ENCODE assay signal across 8 mouse cellular contexts in the genomic region with DNA sequence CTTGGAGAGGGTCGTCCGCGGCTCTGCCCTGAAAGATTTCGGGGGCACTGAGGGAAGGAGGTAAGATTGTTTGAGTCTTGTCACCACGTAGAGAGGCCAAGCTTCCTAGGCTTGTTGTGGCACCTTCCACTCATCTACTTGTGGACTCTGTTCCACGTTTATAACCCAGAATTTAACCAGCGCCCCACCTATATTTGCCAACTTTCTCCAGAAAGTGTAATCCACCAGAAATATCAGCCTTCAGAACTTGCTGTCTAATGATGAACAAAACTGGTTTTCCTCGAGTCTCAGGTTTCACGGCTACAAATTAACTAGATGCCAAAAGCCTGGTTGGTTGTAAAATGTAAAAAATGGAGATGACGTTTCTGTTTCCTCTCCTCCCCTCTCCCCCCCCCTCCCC. TPM values are rescaled to one million over a fixed set of nuclear protein-coding genes. Genes with fewer than 3 reads are reported as not detected.
DNase-seq lines count a peak whose midpoint lies in the region; ATAC-seq and TF ChIP-seq lines count a peak whose summit lies in the region.

No protein-coding gene starts in this region.

- DNase-seq in lung, adult 2 months: no peak
- no peak for DNase-seq in lung, postnatal 4 days
- no peak for DNase-seq in forebrain, embryonic 10.5 days (ENCODE audit: extremely low spot score, low spot score)
- no peak for DNase-seq in limb, embryonic 11.5 days (ENCODE audit: low spot score)
- DNase-seq in left cerebral cortex, postnatal 10 days (ENCODE audit: extremely low spot score in 1 of 2, low spot score in 2 of 2): no peak
- DNase-seq in spleen, adult 12 weeks (ENCODE audit: low spot score): no peak
- DNase-seq in right cerebral cortex, postnatal 10 days (ENCODE audit: low spot score in 2 of 2): no peak

- 2% methylated on average over 10 of the region's 10 CpGs for WGBS in lung, adult 2 months
- 8% methylated on average over 10 of the region's 10 CpGs for WGBS in forebrain, embryonic 10.5 days
- 4% methylated on average over 10 of the region's 10 CpGs for WGBS in limb, embryonic 11.5 days
- 3% methylated on average over 9 of the region's 10 CpGs for WGBS in neural tube, embryonic 14.5 days

- peak overlapping the region; percentile 94 for H3K27ac ChIP-seq in forebrain, embryonic 10.5 days
- H3K27ac ChIP-seq in limb, embryonic 11.5 days (replicated peaks; ENCODE audit: low read depth, low read length): peak overlapping the region; percentile 90
- peak overlapping the region; percentile 36 for H3K27ac ChIP-seq in neural tube, embryonic 14.5 days (ENCODE audit: low read depth, low read length)

- peak; percentile 8; the same call in 1 of the 2 replicates for ATAC-seq in limb, embryonic 11.5 days (ENCODE audit: insufficient number of reproducible peaks, low FRiP score, low TSS enrichment, low read depth)
- no peak; the same call in 1 of the 2 replicates for ATAC-seq in neural tube, embryonic 14.5 days (ENCODE audit: low read depth)

- H3K4me1 ChIP-seq in lung, adult 2 months (ENCODE audit: control insufficient read depth, insufficient read depth, low read length): 0 out of 2 replicates have a peak, but pooled peaks cover 2% of the 10 kb centered on the region
- H3K4me1 ChIP-seq in forebrain, embryonic 10.5 days: peaks cover 23% of the 10 kb centered on the region
- no peaks in the 10 kb centered on the region for H3K4me1 ChIP-seq in limb, embryonic 11.5 days (ENCODE audit: control insufficient read depth, insufficient read depth, low read length)
- H3K4me1 ChIP-seq in neural tube, embryonic 14.5 days (ENCODE audit: control insufficient read depth, insufficient read depth, low read length): 0 out of 2 replicates have a peak, but pooled peaks cover 2% of the 10 kb centered on the region

- H3K36me3 ChIP-seq in forebrain, embryonic 10.5 days (replicated peaks): peaks cover 34% of the 10 kb centered on the region
- 0 out of 2 replicates have a peak, but pooled peaks cover 2% of the 10 kb centered on the region for H3K36me3 ChIP-seq in limb, embryonic 11.5 days (ENCODE audit: control insufficient read depth, insufficient read depth, low read length)
- H3K36me3 ChIP-seq in neural tube, embryonic 14.5 days (ENCODE audit: control insufficient read depth, insufficient read depth, low read length): peaks cover 2% of the 10 kb centered on the region; the same call in 1 of the 2 replicates

- peak overlapping the region; percentile 68 for H3K4me3 ChIP-seq in lung, adult 2 months (replicated peaks; ENCODE audit: extremely low read depth, low read depth, low read length)
- peak overlapping the region; percentile 65 for H3K4me3 ChIP-seq in forebrain, embryonic 10.5 days
- H3K4me3 ChIP-seq in limb, embryonic 11.5 days (ENCODE audit: low read depth, low read length): peak overlapping the region; percentile 45
- H3K4me3 ChIP-seq in neural tube, embryonic 14.5 days (ENCODE audit: low read depth, low read length): peak overlapping the region; percentile 53

- no peak for TF ChIP-seq POLR2A in lung, adult 2 months (IDR thresholded peaks at IDR 0.05; ENCODE audit: borderline replicate concordance, extremely low read depth, low read depth, low read length)

- peak overlapping the region; percentile 70 for H3K9ac ChIP-seq in limb, embryonic 11.5 days (ENCODE audit: low read length)
- peak overlapping the region; percentile 67 for H3K9ac ChIP-seq in neural tube, embryonic 14.5 days (replicated peaks; ENCODE audit: low read depth, low read length)

- TF ChIP-seq CTCF in lung, adult 2 months (IDR thresholded peaks at IDR 0.05; ENCODE audit: insufficient read depth, low read length): no peak

- no peaks in the 10 kb centered on the region for H3K9me3 ChIP-seq in forebrain, embryonic 10.5 days
- H3K9me3 ChIP-seq in limb, embryonic 11.5 days (ENCODE audit: control insufficient read depth, low read length): no peaks in the 10 kb centered on the region
- H3K9me3 ChIP-seq in neural tube, embryonic 14.5 days (ENCODE audit: control insufficient read depth, low read length): no peaks in the 10 kb centered on the region

- intact Hi-C loops in left cerebral cortex, postnatal 10 days (cut with DNase I): no loop called here

- H3K4me2 ChIP-seq in limb, embryonic 11.5 days (ENCODE audit: low read depth, severe bottlenecking): peak overlapping the region; percentile 70
- peak overlapping the region; percentile 80 for H3K4me2 ChIP-seq in neural tube, embryonic 14.5 days (ENCODE audit: low read depth, low read length)

- no peaks in the 10 kb centered on the region for H3K27me3 ChIP-seq in forebrain, embryonic 10.5 days (ENCODE audit: poor library complexity, severe bottlenecking)
- no peaks in the 10 kb centered on the region for H3K27me3 ChIP-seq in limb, embryonic 11.5 days (ENCODE audit: control insufficient read depth, insufficient read depth, low read length)
- H3K27me3 ChIP-seq in neural tube, embryonic 14.5 days (ENCODE audit: control insufficient read depth, insufficient read depth, low read length): no peaks in the 10 kb centered on the region

RNA-seq across cellular contexts. Expression of a gene that starts 0.4 kb away (rescaled TPM):
- polyA plus RNA-seq in lung, adult 2 months (2012; rRNA removed): 13.3 and 16.3 TPM in 2 replicates
- polyA plus RNA-seq in forebrain, embryonic 10.5 days (2016; fragmentation: Nextera tagmentation; extraction: Ambion mirVana): 18.6 and 19.6 TPM in 2 replicates
- polyA plus RNA-seq in limb, embryonic 11.5 days (2014; fragmentation: Nextera tagmentation; extraction: Ambion mirVana): 13.7 and 14.5 TPM in 2 replicates
- 23.7 and 27.8 TPM in 2 replicates for polyA plus RNA-seq in neural tube, embryonic 14.5 days (2014; fragmentation: Nextera tagmentation; extraction: Ambion mirVana)
- total RNA-seq in left cerebral cortex, postnatal 10 days (2021): 10 to 100 TPM; 18.8 to 21.0 TPM

RNA-seq across cellular contexts. Expression of a gene that starts 0.6 kb away (rescaled TPM):
- polyA plus RNA-seq in lung, adult 2 months (2012; rRNA removed): 0.55 and 0.70 TPM in 2 replicates
- 1.2 and 1.7 TPM in 2 replicates for polyA plus RNA-seq in forebrain, embryonic 10.5 days (2016; fragmentation: Nextera tagmentation; extraction: Ambion mirVana)
- polyA plus RNA-seq in limb, embryonic 11.5 days (2014; fragmentation: Nextera tagmentation; extraction: Ambion mirVana): 0.33 and 0.47 TPM in 2 replicates
- 0.13 and 0.17 TPM in 2 replicates for polyA plus RNA-seq in neural tube, embryonic 14.5 days (2014; fragmentation: Nextera tagmentation; extraction: Ambion mirVana)
- total RNA-seq in left cerebral cortex, postnatal 10 days (2021): under 1 TPM; 0.62 to 0.65 TPM

RNA-seq across cellular contexts. Expression of a gene that starts 19.0 kb away (rescaled TPM):
- 30.4 and 37.8 TPM in 2 replicates for polyA plus RNA-seq in lung, adult 2 months (2012; rRNA removed)
- polyA plus RNA-seq in forebrain, embryonic 10.5 days (2016; fragmentation: Nextera tagmentation; extraction: Ambion mirVana): 4.8 and 5.1 TPM in 2 replicates
- polyA plus RNA-seq in limb, embryonic 11.5 days (2014; fragmentation: Nextera tagmentation; extraction: Ambion mirVana): 1.7 and 2.1 TPM in 2 replicates
- 11.6 and 13.6 TPM in 2 replicates for polyA plus RNA-seq in neural tube, embryonic 14.5 days (2014; fragmentation: Nextera tagmentation; extraction: Ambion mirVana)
- 10 to 100 TPM; 25.2 to 27.7 TPM for total RNA-seq in left cerebral cortex, postnatal 10 days (2021)

RNA-seq across cellular contexts. Expression of a gene that starts 31.8 kb away (rescaled TPM):
- polyA plus RNA-seq in lung, adult 2 months (2012; rRNA removed): 0.58 and 0.72 TPM in 2 replicates
- polyA plus RNA-seq in forebrain, embryonic 10.5 days (2016; fragmentation: Nextera tagmentation; extraction: Ambion mirVana): 0.48 and 0.89 TPM in 2 replicates
- polyA plus RNA-seq in limb, embryonic 11.5 days (2014; fragmentation: Nextera tagmentation; extraction: Ambion mirVana): 0.30 and 0.69 TPM in 2 replicates
- 17.7 and 22.7 TPM in 2 replicates for polyA plus RNA-seq in neural tube, embryonic 14.5 days (2014; fragmentation: Nextera tagmentation; extraction: Ambion mirVana)
- 100 to 1,000 TPM; 125 to 126 TPM for total RNA-seq in left cerebral cortex, postnatal 10 days (2021)

RNA-seq across cellular contexts. Expression of a gene that starts 36.5 kb away (rescaled TPM):
- polyA plus RNA-seq in lung, adult 2 months (2012; rRNA removed): 207 and 208 TPM in 2 replicates
- 19.4 and 21.1 TPM in 2 replicates for polyA plus RNA-seq in forebrain, embryonic 10.5 days (2016; fragmentation: Nextera tagmentation; extraction: Ambion mirVana)
- polyA plus RNA-seq in limb, embryonic 11.5 days (2014; fragmentation: Nextera tagmentation; extraction: Ambion mirVana): 24.2 and 28.9 TPM in 2 replicates
- polyA plus RNA-seq in neural tube, embryonic 14.5 days (2014; fragmentation: Nextera tagmentation; extraction: Ambion mirVana): 15.4 and 30.9 TPM in 2 replicates
- 10 to 100 TPM; 13.0 to 14.5 TPM for total RNA-seq in left cerebral cortex, postnatal 10 days (2021)

Comparison
In these comparisons a context has a peak if more than half of its experiments do, and no peak if none do; other contexts are left out.
1. H3K27ac ChIP-seq: peak in every context shown above with its lines; median percentile 94 in forebrain, embryonic 10.5 days; 90 in limb, embryonic 11.5 days; 36 in neural tube, embryonic 14.5 days.